Mouse (Mus musculus) heart, embryonic 12.5 days (tissue): ENCODE measurements at regions not wholly inside any gene's neighbourhood (a gene's known extent, or its start where the extent isn't known, plus 50 kb on each side); places are given as distances from the start of the nearest gene placed in this dataset.

Source experiments
- ATAC-seq: fragments of 200-750 bp; cut with Nextera tagmentation; 2 replicates; pipeline ENCODE4 v1.8.0; 2017; ENCODE audit warnings: moderate TSS enrichment, moderate library complexity; ENCODE audit not compliant: insufficient number of reproducible peaks, low FRiP score
- H3K27ac ChIP-seq: fragments of 300-500 bp; sonication (generic); 2 replicates; pipeline ENCODE4 v1.5.1; 2016; ENCODE audit warnings: mild to moderate bottlenecking, moderate library complexity; ENCODE audit not compliant: poor library complexity, severe bottlenecking
- H3K27me3 ChIP-seq: fragments of 300-500 bp; sonication (generic); replicated peaks from 2 replicates; pipeline ENCODE4 v1.6.1; 2016; ENCODE audit warnings: mild to moderate bottlenecking, moderate library complexity
- H3K36me3 ChIP-seq: fragments of 300-500 bp; sonication (generic); 2 replicates; pipeline ENCODE4 v1.6.1; 2016; ENCODE audit warnings: mild to moderate bottlenecking, moderate library complexity
- H3K4me1 ChIP-seq: fragments of 300-500 bp; sonication (generic); replicated peaks from 2 replicates; pipeline ENCODE4 v1.6.1; 2016; ENCODE audit warnings: mild to moderate bottlenecking
- H3K4me2 ChIP-seq: fragments of 300-500 bp; sonication (generic); 2 replicates; pipeline ENCODE4 v1.6.1; 2016; ENCODE audit warnings: mild to moderate bottlenecking, moderate library complexity
- H3K4me3 ChIP-seq: fragments of 300-500 bp; sonication (generic); 2 replicates; pipeline ENCODE4 v1.5.1; 2016; ENCODE audit warnings: mild to moderate bottlenecking
- H3K9ac ChIP-seq: fragments of 300-500 bp; sonication (generic); 2 replicates; pipeline ENCODE4 v1.6.1; 2016; ENCODE audit warnings: mild to moderate bottlenecking, moderate library complexity
- H3K9me3 ChIP-seq: fragments of 300-500 bp; sonication (generic); replicated peaks from 2 replicates; pipeline ENCODE4 v1.6.1; 2016; ENCODE audit warnings: mild to moderate bottlenecking, moderate library complexity
- WGBS: fragments of 180-500 bp; shearing (Covaris S2); methylation state at CpG from one replicate; pipeline ENCODE4 v1.1.7; 2016; 5-methylcytosine and 5-hydroxymethylcytosine counted together

DNA sequence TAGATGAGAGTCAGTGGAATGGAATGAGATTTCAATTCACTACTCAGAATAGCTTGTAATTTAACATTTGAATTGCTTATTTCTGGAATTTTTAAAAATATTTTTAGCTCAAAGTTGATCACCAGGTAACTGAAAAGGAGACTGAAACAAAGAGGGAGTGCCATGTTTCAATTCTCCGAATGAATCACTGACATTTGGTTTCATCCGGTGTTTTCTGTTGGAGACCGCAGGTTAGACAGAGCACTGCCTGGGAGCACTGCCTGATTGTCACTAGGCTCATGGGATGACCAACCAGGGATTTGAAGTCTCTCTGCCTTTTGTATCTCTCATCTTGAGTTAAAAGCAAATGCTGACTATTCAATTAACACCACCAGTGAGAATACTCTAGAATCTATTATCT is 193.3 kb downstream of the Stk31 start:
- H3K36me3 ChIP-seq, result no peaks in the 10 kb centered on the region
- no peak for ATAC-seq
- no peak overlapping the region for H3K4me2 ChIP-seq
- no peak overlapping the region for H3K4me3 ChIP-seq
- H3K27ac ChIP-seq, result no peak overlapping the region
- H3K9ac ChIP-seq, result no peak overlapping the region
- WGBS, result 88% methylated on average over 3 of the region's 3 CpGs
- H3K9me3 ChIP-seq, result no peaks in the 10 kb centered on the region
- H3K27me3 ChIP-seq, result no peaks in the 10 kb centered on the region
- peaks cover 21% of the 10 kb centered on the region for H3K4me1 ChIP-seq

GRCm38 (mm10) chr6:49590927-49591631 is 195.7 kb downstream of the Stk31 start:
- Histone ChIP-seq H3K4me2 (no peak overlapping the region), H3K4me3 (no peak overlapping the region), H3K9ac (no peak overlapping the region), H3K4me1 (peaks cover 29% of the 10 kb centered on the region), H3K27me3 (no peaks in the 10 kb centered on the region), H3K36me3 (no peaks in the 10 kb centered on the region), H3K9me3 (no peaks in the 10 kb centered on the region), H3K27ac (no peak overlapping the region)
- ATAC-seq, result no peak
- WGBS, result 56% methylated on average over 7 of the region's 7 CpGs

GRCm38 (mm10) chr6:49591632-49592000 is 196.2 kb downstream of the Stk31 start:
- 44% methylated on average over 2 of the region's 2 CpGs for WGBS
- Histone ChIP-seq H3K27ac (no peak overlapping the region), H3K4me2 (no peak overlapping the region), H3K9ac (no peak overlapping the region), H3K4me1 (peaks cover 29% of the 10 kb centered on the region), H3K36me3 (no peaks in the 10 kb centered on the region), H3K27me3 (no peaks in the 10 kb centered on the region), H3K4me3 (no peak overlapping the region), H3K9me3 (no peaks in the 10 kb centered on the region)
- ATAC-seq, result no peak

GRCm38 (mm10) chr6:49592676-49593075 is 197.3 kb downstream of the Stk31 start:
- no peak overlapping the region for H3K9ac ChIP-seq
- no peaks in the 10 kb centered on the region for H3K9me3 ChIP-seq
- 61% methylated on average over 5 of the region's 5 CpGs for WGBS
- no peak overlapping the region for H3K4me2 ChIP-seq
- H3K4me3 ChIP-seq, result no peak overlapping the region
- peaks cover 29% of the 10 kb centered on the region for H3K4me1 ChIP-seq
- no peak overlapping the region for H3K27ac ChIP-seq
- no peaks in the 10 kb centered on the region for H3K27me3 ChIP-seq
- no peaks in the 10 kb centered on the region for H3K36me3 ChIP-seq
- ATAC-seq, result no peak

- 97% methylated on average over 1 of the region's 1 CpGs for WGBS
- H3K9ac ChIP-seq, result no peak overlapping the region
- H3K27me3 ChIP-seq, result no peaks in the 10 kb centered on the region
- H3K4me3 ChIP-seq, result no peak overlapping the region
- ATAC-seq, result no peak
- no peak overlapping the region for H3K27ac ChIP-seq
- H3K4me1 ChIP-seq, result no peaks in the 10 kb centered on the region
- H3K4me2 ChIP-seq, result no peak overlapping the region
- H3K36me3 ChIP-seq, result no peaks in the 10 kb centered on the region
- H3K9me3 ChIP-seq, result no peaks in the 10 kb centered on the region
Measured at GRCm38 (mm10) chr6:49603201-49603600, 207.8 kb downstream of the Stk31 start.

GRCm38 (mm10) chr6:49603844-49604243 is 208.4 kb downstream of the Stk31 start:
- no peak overlapping the region for H3K9ac ChIP-seq
- no peak for ATAC-seq
- H3K4me1 ChIP-seq, result no peaks in the 10 kb centered on the region
- no peaks in the 10 kb centered on the region for H3K9me3 ChIP-seq
- 62% methylated on average over 3 of the region's 3 CpGs for WGBS
- H3K4me3 ChIP-seq, result no peak overlapping the region
- no peaks in the 10 kb centered on the region for H3K27me3 ChIP-seq
- no peak overlapping the region for H3K27ac ChIP-seq
- H3K4me2 ChIP-seq, result no peak overlapping the region
- H3K36me3 ChIP-seq, result no peaks in the 10 kb centered on the region

DNA sequence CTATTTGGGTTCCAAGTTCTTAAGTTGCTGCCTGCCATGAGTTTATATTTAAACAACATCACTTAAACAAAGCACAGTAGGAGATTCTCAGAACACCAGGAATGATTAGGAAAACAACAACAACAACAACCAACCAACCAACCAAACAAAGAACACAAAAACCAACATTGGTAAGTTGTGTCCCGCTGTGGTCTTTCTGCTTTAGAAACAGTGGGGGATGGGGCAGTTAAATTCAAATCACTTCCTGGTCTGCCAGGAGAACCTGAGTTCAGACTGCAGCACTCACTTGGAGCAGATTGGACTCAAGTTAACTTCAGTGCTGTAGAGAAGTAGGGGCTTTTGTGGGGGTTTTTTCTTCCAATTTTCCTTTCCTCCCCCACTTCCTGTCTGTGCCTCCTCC is 210.6 kb downstream of the Stk31 start:
- Histone ChIP-seq H3K36me3 (no peaks in the 10 kb centered on the region), H3K27me3 (no peaks in the 10 kb centered on the region), H3K4me1 (no peaks in the 10 kb centered on the region), H3K4me2 (no peak overlapping the region), H3K9ac (no peak overlapping the region), H3K27ac (no peak overlapping the region), H3K4me3 (no peak overlapping the region), H3K9me3 (no peaks in the 10 kb centered on the region)
- ATAC-seq, result no peak
- WGBS, result 0% methylated on average over 1 of the region's 1 CpGs

DNA sequence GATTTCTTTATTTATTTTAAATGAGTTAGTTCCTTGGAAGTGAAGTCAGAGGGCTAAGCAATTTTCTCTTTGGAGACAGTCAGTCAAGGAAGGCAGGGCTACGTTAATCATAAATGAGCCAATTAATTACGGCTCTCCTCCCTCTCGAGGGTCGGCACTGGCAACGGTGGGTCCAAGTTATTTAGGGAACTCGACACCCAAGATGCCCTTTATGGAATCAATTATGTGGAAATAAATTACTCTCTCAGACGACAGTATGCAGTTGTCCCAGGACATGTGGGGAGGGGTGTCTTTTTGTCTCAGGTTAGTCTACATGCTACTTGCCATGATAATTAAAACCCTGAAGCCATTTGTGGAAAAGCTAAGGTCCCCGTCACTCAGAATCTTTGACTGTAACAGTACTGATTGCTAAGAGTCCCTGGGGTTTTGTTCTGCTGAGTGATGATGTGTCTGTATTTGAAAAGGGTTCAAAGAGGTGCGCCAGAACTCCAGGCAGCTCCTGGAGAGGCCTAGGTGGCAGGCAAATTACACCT is 211.3 kb downstream of the Stk31 start:
- 57% methylated on average over 9 of the region's 9 CpGs for WGBS
- no peaks in the 10 kb centered on the region for H3K4me1 ChIP-seq
- no peaks in the 10 kb centered on the region for H3K9me3 ChIP-seq

GRCm38 (mm10) chr6:49624080-49624479 is 198.4 kb upstream of the Npy start:
- Histone ChIP-seq H3K27ac (no peak overlapping the region), H3K9ac (no peak overlapping the region), H3K27me3 (no peaks in the 10 kb centered on the region), H3K4me1 (no peaks in the 10 kb centered on the region), H3K9me3 (no peaks in the 10 kb centered on the region), H3K36me3 (no peaks in the 10 kb centered on the region), H3K4me2 (no peak overlapping the region), H3K4me3 (no peak overlapping the region)
- 80% methylated on average over 2 of the region's 2 CpGs for WGBS
- ATAC-seq, result no peak

More for the DNA sequence above, 211.3 kb downstream of the Stk31 start:
- ATAC-seq, result no peak
- Histone ChIP-seq H3K4me3 (no peak overlapping the region), H3K27me3 (no peaks in the 10 kb centered on the region), H3K36me3 (no peaks in the 10 kb centered on the region), H3K9ac (no peak overlapping the region), H3K4me2 (no peak overlapping the region), H3K27ac (no peak overlapping the region)

DNA sequence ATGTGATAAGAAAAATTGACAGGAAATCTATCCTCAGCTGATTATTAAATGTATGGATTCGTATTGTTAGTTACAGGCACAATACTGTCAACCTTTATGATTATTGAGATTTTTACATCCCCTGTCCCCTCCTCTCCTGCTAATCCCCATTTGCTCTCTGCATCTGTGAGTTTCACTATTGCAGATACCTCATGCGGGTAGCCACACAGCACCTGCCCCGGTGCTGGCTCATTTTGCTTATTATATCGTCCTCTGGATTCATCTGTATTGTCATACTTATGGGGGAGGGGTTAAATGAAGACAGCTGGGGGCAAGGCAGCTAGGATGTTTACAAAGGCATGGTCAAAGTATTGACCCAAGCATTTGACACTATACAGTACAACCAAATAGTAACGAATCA is 197.9 kb upstream of the Npy start:
- Histone ChIP-seq H3K4me2 (no peak overlapping the region), H3K4me1 (no peaks in the 10 kb centered on the region), H3K9me3 (no peaks in the 10 kb centered on the region), H3K4me3 (no peak overlapping the region), H3K36me3 (no peaks in the 10 kb centered on the region), H3K9ac (no peak overlapping the region), H3K27ac (no peak overlapping the region), H3K27me3 (no peaks in the 10 kb centered on the region)
- no peak for ATAC-seq
- WGBS, result 82% methylated on average over 5 of the region's 5 CpGs

- H3K27ac ChIP-seq, result no peak overlapping the region
- H3K4me3 ChIP-seq, result no peak overlapping the region
- WGBS, result 24% methylated on average over 5 of the region's 5 CpGs
- H3K9me3 ChIP-seq, result no peaks in the 10 kb centered on the region
- no peaks in the 10 kb centered on the region for H3K36me3 ChIP-seq
- H3K4me1 ChIP-seq, result no peaks in the 10 kb centered on the region
- H3K4me2 ChIP-seq, result no peak overlapping the region
- H3K9ac ChIP-seq, result no peak overlapping the region
- no peaks in the 10 kb centered on the region for H3K27me3 ChIP-seq
- no peak for ATAC-seq
Measured at GRCm38 (mm10) chr6:49633470-49634095, 188.9 kb upstream of the Npy start.

GRCm38 (mm10) chr6:49637654-49638053 is 184.9 kb upstream of the Npy start:
- no peaks in the 10 kb centered on the region for H3K9me3 ChIP-seq
- H3K9ac ChIP-seq, result no peak overlapping the region
- H3K27ac ChIP-seq, result no peak overlapping the region
- WGBS, result 72% methylated on average over 2 of the region's 2 CpGs
- no peak for ATAC-seq
- H3K4me3 ChIP-seq, result no peak overlapping the region
- no peaks in the 10 kb centered on the region for H3K27me3 ChIP-seq
- H3K4me1 ChIP-seq, result no peaks in the 10 kb centered on the region
- H3K36me3 ChIP-seq, result no peaks in the 10 kb centered on the region
- no peak overlapping the region for H3K4me2 ChIP-seq
